Mouse (Mus musculus): ENCODE results near the gene Mib2. TPM values are rescaled to one million over a fixed set of nuclear protein-coding genes. Genes with fewer than 3 reads are reported as not detected.

Gene Mib2
- 36.1 and 36.7 TPM in 2 replicates for polyA plus RNA-seq (2015; fragmentation: Nextera tagmentation; extraction: Ambion mirVana)

GRCm38 (mm10) chr4:155668689-155669597, at the start of gene Mib2:
Mib2 (minus strand) TSS chr4:155669198.
- peak; percentile 99 for ATAC-seq (ENCODE audit: insufficient number of reproducible peaks, insufficient read depth, low FRiP score, low TSS enrichment, low read depth)
- Histone ChIP-seq H3K4me1 (peaks cover 7% of the 10 kb centered on the region), H3K27me3 (no peaks in the 10 kb centered on the region), H3K4me3 (peak within 1 kb of the TSS; percentile 91), H3K4me2 (peak within 1 kb of the TSS; percentile 86), H3K27ac (peak within 1 kb of the TSS; percentile 88), H3K36me3 (peaks cover 24% of the 10 kb centered on the region), H3K9me3 (no peaks in the 10 kb centered on the region), H3K9ac (peak within 1 kb of the TSS; percentile 93)
- WGBS: under 1% methylated on average over 73 of the region's 73 CpGs

GRCm38 (mm10) chr4:155710521-155711252, 41.7 kb upstream of the Mib2 start:
- Histone ChIP-seq H3K9ac (no peak overlapping the region), H3K27ac (peak overlapping the region; percentile 29), H3K4me1 (peaks cover 19% of the 10 kb centered on the region), H3K4me3 (no peak overlapping the region), H3K36me3 (peaks cover 15% of the 10 kb centered on the region), H3K27me3 (no peaks in the 10 kb centered on the region), H3K9me3 (no peaks in the 10 kb centered on the region), H3K4me2 (no peak overlapping the region; the same call in 1 of the 2 replicates)
- 40% methylated on average over 6 of the region's 6 CpGs for WGBS
- ATAC-seq (ENCODE audit: insufficient number of reproducible peaks, insufficient read depth, low FRiP score, low TSS enrichment, low read depth): no peak

GRCm38 (mm10) chr4:155708988-155709387, 40.0 kb upstream of the Mib2 start:
- peaks cover 23% of the 10 kb centered on the region for H3K4me1 ChIP-seq
- no peak overlapping the region for H3K4me2 ChIP-seq
- no peak overlapping the region for H3K9ac ChIP-seq
- no peak for ATAC-seq (ENCODE audit: insufficient number of reproducible peaks, insufficient read depth, low FRiP score, low TSS enrichment, low read depth)
- no peak overlapping the region for H3K27ac ChIP-seq
- H3K9me3 ChIP-seq: no peaks in the 10 kb centered on the region
- no peaks in the 10 kb centered on the region for H3K36me3 ChIP-seq
- no peak overlapping the region for H3K4me3 ChIP-seq
- no peaks in the 10 kb centered on the region for H3K27me3 ChIP-seq

GRCm38 (mm10) chr4:155708582-155708981, 39.6 kb upstream of the Mib2 start:
- no peak for ATAC-seq (ENCODE audit: insufficient number of reproducible peaks, insufficient read depth, low FRiP score, low TSS enrichment, low read depth)
- peaks cover 23% of the 10 kb centered on the region for H3K4me1 ChIP-seq
- no peaks in the 10 kb centered on the region for H3K36me3 ChIP-seq
- WGBS: 84% methylated on average over 2 of the region's 2 CpGs
- H3K9ac ChIP-seq: no peak overlapping the region
- no peak overlapping the region for H3K4me3 ChIP-seq
- no peak overlapping the region for H3K4me2 ChIP-seq
- H3K27me3 ChIP-seq: no peaks in the 10 kb centered on the region
- no peaks in the 10 kb centered on the region for H3K9me3 ChIP-seq
- no peak overlapping the region for H3K27ac ChIP-seq

- ATAC-seq (ENCODE audit: insufficient number of reproducible peaks, insufficient read depth, low FRiP score, low TSS enrichment, low read depth): no peak
- WGBS: under 1% methylated on average over 19 of the region's 19 CpGs
- Histone ChIP-seq H3K4me1 (peaks cover 20% of the 10 kb centered on the region), H3K9ac (peak overlapping the region; percentile 94), H3K27me3 (no peaks in the 10 kb centered on the region), H3K4me2 (peak overlapping the region; percentile 79), H3K27ac (peak overlapping the region; percentile 98), H3K9me3 (no peaks in the 10 kb centered on the region), H3K36me3 (no peaks in the 10 kb centered on the region), H3K4me3 (peak overlapping the region; percentile 97)
Observed at GRCm38 (mm10) chr4:155705592-155705929, 36.6 kb upstream of the Mib2 start.

GRCm38 (mm10) chr4:155704721-155705591, 36.0 kb upstream of the Mib2 start, which contains the start of gene Ssu72:
Ssu72 (plus strand) TSS chr4:155704800.
- Histone ChIP-seq H3K27me3 (no peaks in the 10 kb centered on the region), H3K9ac (peak within 1 kb of the TSS; percentile 94), H3K9me3 (no peaks in the 10 kb centered on the region), H3K4me2 (peak within 1 kb of the TSS; percentile 79), H3K4me3 (peak within 1 kb of the TSS; percentile 97), H3K27ac (peak within 1 kb of the TSS; percentile 98), H3K4me1 (peaks cover 17% of the 10 kb centered on the region), H3K36me3 (no peaks in the 10 kb centered on the region)
- WGBS: under 1% methylated on average over 83 of the region's 83 CpGs
- peak; percentile 91 for ATAC-seq (ENCODE audit: insufficient number of reproducible peaks, insufficient read depth, low FRiP score, low TSS enrichment, low read depth)

- Histone ChIP-seq H3K4me1 (peaks cover 11% of the 10 kb centered on the region), H3K4me3 (no peak overlapping the region), H3K9me3 (no peaks in the 10 kb centered on the region), H3K27me3 (no peaks in the 10 kb centered on the region), H3K4me2 (no peak overlapping the region), H3K9ac (no peak overlapping the region), H3K36me3 (no peaks in the 10 kb centered on the region), H3K27ac (no peak overlapping the region)
- 90% methylated on average over 4 of the region's 4 CpGs for WGBS
- no peak for ATAC-seq (ENCODE audit: insufficient number of reproducible peaks, insufficient read depth, low FRiP score, low TSS enrichment, low read depth)
Observed at GRCm38 (mm10) chr4:155703425-155703929, 34.5 kb upstream of the Mib2 start.

GRCm38 (mm10) chr4:155700425-155700824, 31.4 kb upstream of the Mib2 start:
- no peaks in the 10 kb centered on the region for H3K36me3 ChIP-seq
- no peak overlapping the region for H3K4me3 ChIP-seq

GRCm38 (mm10) chr4:155696261-155697255, 27.6 kb upstream of the Mib2 start:
- no peak for ATAC-seq (ENCODE audit: insufficient number of reproducible peaks, insufficient read depth, low FRiP score, low TSS enrichment, low read depth)
- Histone ChIP-seq H3K9me3 (no peaks in the 10 kb centered on the region), H3K9ac (peak overlapping the region; percentile 87; the same call in 1 of the 2 replicates), H3K4me3 (peak overlapping the region; percentile 2; the same call in 1 of the 2 replicates), H3K4me2 (peak overlapping the region; percentile 95), H3K27me3 (peaks cover 14% of the 10 kb centered on the region; the same call in 1 of the 2 replicates), H3K27ac (no peak overlapping the region), H3K36me3 (no peaks in the 10 kb centered on the region), H3K4me1 (peaks cover 24% of the 10 kb centered on the region)
- 71% methylated on average over 16 of the region's 16 CpGs for WGBS

More at GRCm38 (mm10) chr4:155700425-155700824, 31.4 kb upstream of the Mib2 start:
- H3K9me3 ChIP-seq: no peaks in the 10 kb centered on the region
- H3K27me3 ChIP-seq: peaks cover 7% of the 10 kb centered on the region; the same call in 1 of the 2 replicates
- H3K4me1 ChIP-seq: peaks cover 22% of the 10 kb centered on the region
- no peak overlapping the region for H3K27ac ChIP-seq
- H3K4me2 ChIP-seq: no peak overlapping the region
- H3K9ac ChIP-seq: no peak overlapping the region
- ATAC-seq (ENCODE audit: insufficient number of reproducible peaks, insufficient read depth, low FRiP score, low TSS enrichment, low read depth): no peak

GRCm38 (mm10) chr4:155695531-155696062, 26.6 kb upstream of the Mib2 start:
- 77% methylated on average over 4 of the region's 4 CpGs for WGBS
- peak overlapping the region; percentile 95 for H3K4me2 ChIP-seq
- H3K9ac ChIP-seq: peak overlapping the region; percentile 87
- peaks cover 24% of the 10 kb centered on the region for H3K4me1 ChIP-seq
- ATAC-seq (ENCODE audit: insufficient number of reproducible peaks, insufficient read depth, low FRiP score, low TSS enrichment, low read depth): no peak
- no peak overlapping the region for H3K27ac ChIP-seq
- peak overlapping the region; percentile 72 for H3K4me3 ChIP-seq
- peaks cover 14% of the 10 kb centered on the region; the same call in 1 of the 2 replicates for H3K27me3 ChIP-seq
- no peaks in the 10 kb centered on the region for H3K9me3 ChIP-seq
- H3K36me3 ChIP-seq: no peaks in the 10 kb centered on the region

All from embryonic facial prominence, embryonic 13.5 days (tissue).